Mouse (Mus musculus) heart, embryonic 13.5 days (tissue): ENCODE measurements around the gene Hsdl2. TPM values are rescaled to one million over a fixed set of nuclear protein-coding genes. Genes with fewer than 3 reads are reported as not detected.
"Not testable (repeated sequence)": the region's sequence is repeated elsewhere in the genome, so short reads cannot be mapped to it uniquely, and the experiment has no call there.

Experiments
- ATAC-seq: fragments of 200-750 bp; cut with Nextera tagmentation; 2 replicates; pipeline ENCODE4 v1.8.0; 2017; ENCODE audit warnings: moderate TSS enrichment; ENCODE audit not compliant: insufficient number of reproducible peaks, low FRiP score, low TSS enrichment; ENCODE audit errors: extremely low read depth
- H3K27ac ChIP-seq: fragments of 300-500 bp; sonication (generic); replicated peaks from 2 replicates; pipeline ENCODE4 v1.5.1; 2015; ENCODE audit warnings: moderate library complexity, mild to moderate bottlenecking, inconsistent platforms
- H3K27me3 ChIP-seq: fragments of 300-500 bp; sonication (generic); replicated peaks from 2 replicates; pipeline ENCODE4 v1.6.1; 2015; ENCODE audit warnings: mild to moderate bottlenecking, inconsistent platforms
- H3K36me3 ChIP-seq: fragments of 300-500 bp; sonication (generic); 2 replicates; pipeline ENCODE4 v1.6.1; 2015; ENCODE audit warnings: mild to moderate bottlenecking, inconsistent platforms
- H3K4me1 ChIP-seq: fragments of 300-500 bp; sonication (generic); 2 replicates; pipeline ENCODE4 v1.6.1; 2015; ENCODE audit warnings: inconsistent platforms
- H3K4me2 ChIP-seq: fragments of 300-500 bp; sonication (generic); 2 replicates; pipeline ENCODE4 v1.6.1; 2015; ENCODE audit warnings: inconsistent platforms, mild to moderate bottlenecking, moderate library complexity
- H3K4me3 ChIP-seq: fragments of 300-500 bp; sonication (generic); 2 replicates; pipeline ENCODE4 v1.5.1; 2015; ENCODE audit warnings: moderate library complexity, mild to moderate bottlenecking, inconsistent platforms
- H3K9ac ChIP-seq: fragments of 300-500 bp; sonication (generic); 2 replicates; pipeline ENCODE4 v1.6.1; 2015; ENCODE audit warnings: inconsistent platforms, mild to moderate bottlenecking, moderate library complexity
- H3K9me3 ChIP-seq: fragments of 300-500 bp; sonication (generic); 2 replicates; pipeline ENCODE4 v1.6.1; 2016; ENCODE audit warnings: inconsistent platforms
- WGBS: fragments of 180-500 bp; shearing (Covaris S2); methylation state at CpG from one replicate; pipeline ENCODE4 v1.1.7; 2015; ENCODE audit warnings: mixed read lengths; 5-methylcytosine and 5-hydroxymethylcytosine counted together
- polyA plus RNA-seq: library from polyadenylated mRNA; unstranded; fragments of >200 nt; fragmentation: Nextera tagmentation; extraction: Ambion mirVana; gene quantifications from 2 replicates; pipeline ENCODE4 v1.2.1, GENCODE M21; 2015

Hsdl2 gene
- polyA plus RNA-seq, 1 experiment from 2014 or later = 38.1 TPM

GRCm38 (mm10) chr4:59549175-59549976, 32.0 kb upstream of the Hsdl2 start, which contains the start of gene Ptbp3:
TSS of gene Ptbp3 (minus strand) at chr4:59549364.
- peak; percentile 92 for ATAC-seq
- Histone ChIP-seq H3K9me3 (no peaks in the 10 kb centered on the region), H3K4me3 (peak within 1 kb of the TSS; percentile 90), H3K9ac (peak within 1 kb of the TSS; percentile 96), H3K27ac (peak within 1 kb of the TSS; percentile 99), H3K4me2 (peak within 1 kb of the TSS; percentile 73), H3K4me1 (peaks cover 32% of the 10 kb centered on the region), H3K27me3 (no peaks in the 10 kb centered on the region), H3K36me3 (no peaks in the 10 kb centered on the region)
- under 1% methylated on average over 70 of the region's 83 CpGs for WGBS

GRCm38 (mm10) chr4:59549977-59550560, 31.3 kb upstream of the Hsdl2 start:
- Histone ChIP-seq H3K4me1 (peaks cover 25% of the 10 kb centered on the region), H3K36me3 (no peaks in the 10 kb centered on the region), H3K9ac (peak overlapping the region; percentile 83), H3K27ac (peak overlapping the region; percentile 99), H3K4me2 (peak overlapping the region; percentile 73), H3K9me3 (no peaks in the 10 kb centered on the region), H3K27me3 (no peaks in the 10 kb centered on the region), H3K4me3 (peak overlapping the region; percentile 90)
- 22% methylated on average over 11 of the region's 11 CpGs for WGBS
- no peak for ATAC-seq

DNA sequence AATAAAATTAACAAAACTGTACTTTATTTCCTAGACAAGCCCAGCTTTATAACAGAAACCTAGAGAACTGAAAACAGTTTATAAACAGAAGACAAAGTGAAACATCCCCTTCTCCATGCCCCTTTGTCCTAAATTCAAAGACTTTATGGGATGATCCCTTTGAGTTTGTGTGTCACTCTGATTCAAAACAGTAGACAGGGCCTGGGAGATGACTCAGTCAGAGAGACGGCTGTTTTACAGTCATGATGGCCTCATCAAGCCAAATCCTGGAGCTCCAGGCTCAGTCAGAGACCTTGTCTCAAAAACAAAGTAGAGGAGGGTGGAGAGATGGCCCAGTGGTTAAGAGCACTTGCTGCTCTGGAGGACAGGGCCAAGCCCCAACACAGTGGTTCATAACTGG, 29.5 kb upstream of the Hsdl2 start:
- Histone ChIP-seq H3K4me2 (no peak overlapping the region), H3K36me3 (no peaks in the 10 kb centered on the region), H3K4me3 (no peak overlapping the region), H3K27me3 (no peaks in the 10 kb centered on the region), H3K9ac (no peak overlapping the region), H3K4me1 (peaks cover 13% of the 10 kb centered on the region), H3K27ac (no peak overlapping the region), H3K9me3 (no peaks in the 10 kb centered on the region)
- whole genome bisulfite sequencing = 91% methylated on average over 1 of the region's 1 CpGs
- ATAC-seq = no peak

- ATAC-seq = no peak
- Histone ChIP-seq H3K27ac (no peak overlapping the region), H3K9me3 (no peaks in the 10 kb centered on the region), H3K27me3 (no peaks in the 10 kb centered on the region), H3K36me3 (no peaks in the 10 kb centered on the region), H3K4me2 (no peak overlapping the region), H3K9ac (no peak overlapping the region), H3K4me3 (no peak overlapping the region), H3K4me1 (peaks cover 4% of the 10 kb centered on the region; the same call in 1 of the 2 replicates)
- WGBS = 84% methylated on average over 5 of the region's 5 CpGs
Measured at GRCm38 (mm10) chr4:59552835-59553234, 28.5 kb upstream of the Hsdl2 start.

GRCm38 (mm10) chr4:59553576-59553975, 27.8 kb upstream of the Hsdl2 start:
- 61% methylated on average over 3 of the region's 3 CpGs for WGBS
- H3K4me2 ChIP-seq = no peak overlapping the region
- H3K27ac ChIP-seq = no peak overlapping the region
- no peaks in the 10 kb centered on the region for H3K27me3 ChIP-seq
- H3K9ac ChIP-seq = no peak overlapping the region
- H3K4me1 ChIP-seq = peaks cover 4% of the 10 kb centered on the region; the same call in 1 of the 2 replicates
- no peak for ATAC-seq
- no peak overlapping the region for H3K4me3 ChIP-seq
- H3K36me3 ChIP-seq = no peaks in the 10 kb centered on the region
- no peaks in the 10 kb centered on the region for H3K9me3 ChIP-seq

- H3K9me3 ChIP-seq = no peaks in the 10 kb centered on the region
- no peaks in the 10 kb centered on the region for H3K27me3 ChIP-seq
- 0 out of 2 replicates have a peak, but pooled peaks cover 2% of the 10 kb centered on the region for H3K4me1 ChIP-seq
- H3K27ac ChIP-seq = no peak overlapping the region
- no peak overlapping the region for H3K9ac ChIP-seq
- H3K4me3 ChIP-seq = no peak overlapping the region
- no peak for ATAC-seq
- H3K36me3 ChIP-seq = no peaks in the 10 kb centered on the region
- H3K4me2 ChIP-seq = no peak overlapping the region
Measured at GRCm38 (mm10) chr4:59555177-59555576, 26.2 kb upstream of the Hsdl2 start.

- not testable (repeated sequence) for H3K4me2 ChIP-seq, H3K27me3 ChIP-seq, H3K9ac ChIP-seq, ATAC-seq, H3K9me3 ChIP-seq, H3K4me1 ChIP-seq, H3K4me3 ChIP-seq, H3K36me3 ChIP-seq, H3K27ac ChIP-seq
- WGBS = 86% methylated on average over 4 of the region's 4 CpGs
Measured at GRCm38 (mm10) chr4:59557343-59557742, 24.0 kb upstream of the Hsdl2 start.

GRCm38 (mm10) chr4:59558096-59558720, 23.2 kb upstream of the Hsdl2 start:
- no peak overlapping the region for H3K4me3 ChIP-seq
- H3K27me3 ChIP-seq = no peaks in the 10 kb centered on the region
- H3K9me3 ChIP-seq = no peaks in the 10 kb centered on the region
- no peak for ATAC-seq
- H3K4me2 ChIP-seq = no peak overlapping the region
- WGBS = 59% methylated on average over 6 of the region's 6 CpGs
- no peak overlapping the region for H3K9ac ChIP-seq
- H3K27ac ChIP-seq = no peak overlapping the region
- H3K36me3 ChIP-seq = no peaks in the 10 kb centered on the region
- H3K4me1 ChIP-seq = 0 out of 2 replicates have a peak, but pooled peaks cover 2% of the 10 kb centered on the region

DNA sequence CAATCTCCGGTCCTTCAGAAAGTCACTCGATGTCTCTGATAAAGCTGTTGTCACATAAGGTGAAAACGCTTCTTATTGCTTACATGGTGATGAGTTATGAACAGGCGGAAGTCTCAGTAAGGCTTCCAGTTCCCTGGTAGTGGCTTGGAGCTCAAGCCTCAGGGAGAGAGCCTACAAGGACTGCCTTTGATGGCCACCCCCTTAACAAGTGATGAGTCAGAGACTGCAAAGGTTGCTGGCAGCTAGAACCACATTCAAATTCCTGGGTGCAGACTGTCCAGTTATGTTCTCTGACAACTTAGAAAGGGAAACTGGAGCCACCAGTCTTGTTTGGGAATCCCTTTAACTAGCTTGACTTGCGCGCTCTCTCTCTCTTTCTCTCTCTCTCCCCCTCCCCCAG, 21.2 kb upstream of the Hsdl2 start:
- no peak for ATAC-seq
- H3K27ac ChIP-seq = no peak overlapping the region
- H3K36me3 ChIP-seq = no peaks in the 10 kb centered on the region
- H3K9me3 ChIP-seq = no peaks in the 10 kb centered on the region
- no peak overlapping the region for H3K4me3 ChIP-seq
- 82% methylated on average over 6 of the region's 6 CpGs for WGBS
- H3K27me3 ChIP-seq = no peaks in the 10 kb centered on the region
- H3K4me2 ChIP-seq = no peak overlapping the region
- 0 out of 2 replicates have a peak, but pooled peaks cover 2% of the 10 kb centered on the region for H3K4me1 ChIP-seq
- no peak overlapping the region for H3K9ac ChIP-seq

DNA sequence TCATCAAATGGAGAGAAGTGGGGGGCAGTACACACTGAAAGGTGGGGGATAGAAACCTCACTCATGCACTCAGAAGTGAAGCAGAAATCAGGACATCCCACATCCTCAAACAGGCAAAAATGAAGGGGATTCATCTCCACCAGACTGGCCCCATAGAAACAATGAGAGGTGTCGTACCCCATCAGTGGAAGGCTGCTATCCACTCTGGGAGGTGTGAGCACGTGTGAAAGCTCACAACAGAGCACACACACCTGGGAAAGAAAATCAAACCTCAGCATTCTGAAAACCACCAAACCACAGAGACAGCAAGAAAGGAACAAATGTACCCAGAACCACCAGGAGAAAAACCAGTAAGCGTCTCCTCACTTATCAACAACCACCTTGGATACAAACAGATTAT, 17.2 kb upstream of the Hsdl2 start:
- no peak for ATAC-seq
- Histone ChIP-seq H3K4me2 (no peak overlapping the region), H3K9me3 (peaks cover 9% of the 10 kb centered on the region), H3K4me3 (no peak overlapping the region), H3K4me1 (no peaks in the 10 kb centered on the region), H3K27me3 (no peaks in the 10 kb centered on the region), H3K36me3 (no peaks in the 10 kb centered on the region), H3K27ac (no peak overlapping the region), H3K9ac (no peak overlapping the region)
- 70% methylated on average over 3 of the region's 3 CpGs for WGBS

DNA sequence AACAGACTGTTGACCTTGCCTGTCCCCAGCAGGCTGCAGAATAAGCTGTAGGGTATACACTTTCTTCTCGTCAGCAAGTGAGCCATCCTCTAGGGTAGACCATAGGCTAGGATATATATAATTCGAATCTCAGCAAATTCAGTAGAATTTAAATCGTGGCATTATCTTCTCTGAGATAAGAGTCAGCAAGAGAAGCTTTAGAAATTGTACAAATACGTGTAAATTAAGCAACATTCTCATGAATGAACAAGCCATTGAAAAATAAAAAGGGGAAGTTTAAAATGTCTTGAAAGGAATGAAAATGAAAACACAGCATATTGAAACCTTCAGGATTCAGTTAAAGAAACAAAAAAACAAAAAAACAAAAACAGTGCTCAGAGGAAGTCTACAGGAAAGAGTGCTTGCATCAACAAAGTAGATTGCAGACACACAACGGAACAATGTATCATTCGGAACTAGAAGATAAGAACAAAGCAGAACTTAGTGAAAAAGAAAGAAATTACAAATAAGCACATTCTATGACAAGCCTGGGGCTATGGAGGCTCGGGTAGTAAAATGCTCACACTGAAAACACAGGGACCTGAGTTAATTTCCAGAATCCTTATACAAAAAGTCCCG, 15.7 kb upstream of the Hsdl2 start:
- no peaks in the 10 kb centered on the region for H3K4me1 ChIP-seq
- H3K27me3 ChIP-seq = no peaks in the 10 kb centered on the region
- H3K36me3 ChIP-seq = no peaks in the 10 kb centered on the region
- H3K4me2 ChIP-seq = no peak overlapping the region
- H3K9ac ChIP-seq = no peak overlapping the region
- peaks cover 9% of the 10 kb centered on the region for H3K9me3 ChIP-seq
- H3K27ac ChIP-seq = peak overlapping the region; percentile 2; the same call in 1 of the 2 replicates
- H3K4me3 ChIP-seq = no peak overlapping the region
- no peak for ATAC-seq
- WGBS = 55% methylated on average over 8 of the region's 8 CpGs
